Mouse (Mus musculus) common myeloid progenitor, adult 5-6 weeks (primary cell): ENCODE results near the gene Cdk20. TPM values are rescaled to one million over a fixed set of nuclear protein-coding genes. Genes with fewer than 3 reads are reported as not detected.
A peak's percentile ranks its signal among the peaks of the same experiment; 100 is the strongest.
"Not testable (repeated sequence)": the region's sequence is repeated elsewhere in the genome, so short reads cannot be mapped to it uniquely, and the experiment has no call there.

Source experiments
- ATAC-seq: replicated peaks from 2 replicates; pipeline ENCODE4 v1.8.0; 2016; ENCODE audit warnings: low read depth, mild to moderate bottlenecking, moderate TSS enrichment, inconsistent platforms; ENCODE audit not compliant: poor library complexity, severe bottlenecking
- total RNA-seq: library from RNA; stranded (forward); fragments of 200-1000, 187-1606 nt; gene quantifications from 2 replicates; pipeline ENCODE4 v1.2.3, GENCODE M21; 2017

Gene Cdk20
- total RNA-seq, 1 experiment from 2014 or later, result 4.9 TPM

GRCm38 (mm10) chr13:64421386-64421785, 10.7 kb upstream of the Cdk20 start:
- ATAC-seq, result no peak

GRCm38 (mm10) chr13:64421952-64422606, 10.0 kb upstream of the Cdk20 start:
- peak; percentile 47; the same call in 1 of the 2 replicates for ATAC-seq

- no peak for ATAC-seq
Measured at GRCm38 (mm10) chr13:64422607-64422957, 9.5 kb upstream of the Cdk20 start.

GRCm38 (mm10) chr13:64424347-64424746, 7.8 kb upstream of the Cdk20 start:
- ATAC-seq, result no peak

- ATAC-seq, result no peak
Measured at GRCm38 (mm10) chr13:64425280-64425679, 6.8 kb upstream of the Cdk20 start.

GRCm38 (mm10) chr13:64429328-64429727, 2.8 kb upstream of the Cdk20 start:
- ATAC-seq, result no peak

- ATAC-seq, result no peak
Measured at GRCm38 (mm10) chr13:64437801-64438200, 5.7 kb downstream of the Cdk20 start.

- peak; percentile 92 for ATAC-seq
Measured at GRCm38 (mm10) chr13:64438863-64439452, 6.8 kb downstream of the Cdk20 start.

GRCm38 (mm10) chr13:64439471-64439870, 7.4 kb downstream of the Cdk20 start:
- no peak for ATAC-seq

GRCm38 (mm10) chr13:64440592-64440991, 8.5 kb downstream of the Cdk20 start:
- peak; percentile 53 for ATAC-seq

GRCm38 (mm10) chr13:64443263-64443894, 11.3 kb downstream of the Cdk20 start:
- peak; percentile 42; the same call in 1 of the 2 replicates for ATAC-seq

- no peak for ATAC-seq
Measured at GRCm38 (mm10) chr13:64445254-64445920, 13.3 kb downstream of the Cdk20 start.

GRCm38 (mm10) chr13:64447947-64448346, 15.8 kb downstream of the Cdk20 start:
- ATAC-seq, result peak; percentile 60

- ATAC-seq, result no peak
Measured at GRCm38 (mm10) chr13:64448729-64449128, 16.6 kb downstream of the Cdk20 start.

- peak; percentile 85 for ATAC-seq
Measured at GRCm38 (mm10) chr13:64450001-64450794, 18.1 kb downstream of the Cdk20 start.

GRCm38 (mm10) chr13:64457225-64457978, 25.3 kb downstream of the Cdk20 start:
- ATAC-seq, result not testable (repeated sequence)

GRCm38 (mm10) chr13:64458181-64458580, 26.1 kb downstream of the Cdk20 start:
- no peak for ATAC-seq

GRCm38 (mm10) chr13:64462581-64462980, 30.5 kb downstream of the Cdk20 start:
- no peak for ATAC-seq

GRCm38 (mm10) chr13:64465166-64465565, 33.1 kb downstream of the Cdk20 start:
- no peak for ATAC-seq
